8 mouse cellular contexts compared by ENCODE assay signal in the genomic region with DNA sequence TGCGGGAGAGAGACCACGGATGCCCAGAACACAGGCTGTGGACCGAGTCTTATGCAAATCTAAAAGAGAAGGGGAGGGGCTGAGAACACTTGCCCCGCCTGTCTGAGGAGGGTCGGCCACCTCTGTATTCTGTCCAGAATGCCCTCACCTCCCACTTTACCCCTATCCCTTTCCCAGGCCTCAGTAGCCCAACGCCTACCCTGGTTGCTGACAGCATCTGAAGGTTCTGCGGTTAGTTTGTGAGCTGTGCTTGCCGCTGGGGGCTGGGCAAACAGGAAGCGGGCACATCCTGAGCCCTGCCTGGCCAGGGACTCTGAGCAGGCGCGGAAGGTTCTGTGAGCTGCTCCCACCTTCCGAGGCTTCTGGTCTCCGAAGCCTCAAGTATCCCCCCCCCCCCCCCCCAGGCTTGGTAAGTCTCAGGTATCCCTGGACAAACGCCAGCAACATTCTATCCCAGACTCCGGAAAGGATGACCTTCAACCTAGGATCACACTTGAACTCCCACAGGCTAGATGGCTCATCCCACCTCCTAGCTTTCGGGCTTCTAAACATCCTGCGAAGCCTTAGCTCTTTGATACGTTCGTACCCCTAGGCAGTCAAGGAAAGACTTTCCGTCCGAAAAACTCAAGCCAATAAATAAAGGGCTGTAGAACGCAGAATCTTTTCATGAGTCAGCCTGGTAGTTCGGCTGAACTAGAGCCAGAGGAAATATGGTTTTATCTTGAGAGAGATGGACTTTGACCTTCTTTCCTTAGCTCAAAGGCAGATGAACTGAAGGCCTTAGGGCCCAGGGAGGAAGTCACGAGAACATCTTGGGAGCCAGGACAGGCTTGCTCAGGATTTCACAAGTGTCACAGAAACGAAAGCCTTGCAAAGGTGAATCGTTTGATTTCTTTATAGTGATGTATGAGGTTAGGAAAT. TPM values are rescaled to one million over a fixed set of nuclear protein-coding genes. Genes with fewer than 3 reads are reported as not detected.
DNase-seq lines count a peak whose midpoint lies in the region; ATAC-seq and TF ChIP-seq lines count a peak whose summit lies in the region.

No protein-coding gene starts in this region.

- H3K9me3 ChIP-seq in G1E (replicated peaks), result no peaks in the 10 kb centered on the region
- H3K9me3 ChIP-seq in hindbrain, embryonic 14.5 days (ENCODE audit: control insufficient read depth, low read length), result no peaks in the 10 kb centered on the region

- WGBS in hindbrain, embryonic 14.5 days, result 60% methylated on average over 25 of the region's 26 CpGs

- no peak for TF ChIP-seq POLR2A in myocyte (IDR thresholded peaks at IDR 0.05; ENCODE audit: insufficient read length, low read depth)

- H3K79me2 ChIP-seq in myocyte (ENCODE audit: control insufficient read depth, insufficient read depth), result no peaks in the 10 kb centered on the region

- DNase-seq in 416B (ENCODE audit: low read depth) (peak; percentile 92), G1E (ENCODE audit: low spot score) (no peak), liver (peak; percentile 56)
- DNase-seq in hindbrain, embryonic 14.5 days (ENCODE audit: low spot score), result no peak
- no peak for DNase-seq in urinary bladder, adult 2 months (ENCODE audit: low spot score)
- DNase-seq in cerebellum, adult 11-12 months, result no peak
- DNase-seq in cerebellum, adult 9-10 months, result no peak

- H3ac ChIP-seq in myocyte (ENCODE audit: control insufficient read depth, insufficient read length), result no peak overlapping the region

- ATAC-seq in G1E (ENCODE audit: extremely low read depth, insufficient number of reproducible peaks, low FRiP score, poor library complexity, severe bottlenecking), result peak; percentile 41; the same call in 1 of the 2 replicates
- ATAC-seq in hindbrain, embryonic 14.5 days (ENCODE audit: low FRiP score), result no peak

- H3K4me3 ChIP-seq in G1E (ENCODE audit: low read depth, low read length), result no peak overlapping the region; the same call in 1 of the 2 replicates
- no peak overlapping the region; the same call in 1 of the 2 replicates for H3K4me3 ChIP-seq in hindbrain, embryonic 14.5 days (replicated peaks; ENCODE audit: low read length)
- H3K4me3 ChIP-seq in myocyte, result no peak overlapping the region

- H3K27ac ChIP-seq in hindbrain, embryonic 14.5 days, result no peak overlapping the region

- no peak for TF ChIP-seq CTCF in G1E (IDR thresholded peaks at IDR 0.05; ENCODE audit: low read depth, low read length)

- H3K36me3 ChIP-seq in G1E (replicated peaks) (no peaks in the 10 kb centered on the region), myocyte (ENCODE audit: control insufficient read depth, insufficient read depth) (no peaks in the 10 kb centered on the region)
- no peaks in the 10 kb centered on the region for H3K36me3 ChIP-seq in hindbrain, embryonic 14.5 days (replicated peaks; ENCODE audit: control insufficient read depth, insufficient read depth)

- no peaks in the 10 kb centered on the region for H3K27me3 ChIP-seq in G1E (ENCODE audit: insufficient read depth, low read length)
- H3K27me3 ChIP-seq in hindbrain, embryonic 14.5 days (ENCODE audit: control insufficient read depth, insufficient read depth, low read length), result no peaks in the 10 kb centered on the region
- H3K27me3 ChIP-seq in myocyte (ENCODE audit: control insufficient read depth, insufficient read depth, insufficient read length), result no peaks in the 10 kb centered on the region

- peaks cover 73% of the 10 kb centered on the region for H3K4me1 ChIP-seq in G1E (ENCODE audit: insufficient read depth, low read depth, low read length)
- peaks cover 4% of the 10 kb centered on the region; the same call in 1 of the 2 replicates for H3K4me1 ChIP-seq in hindbrain, embryonic 14.5 days (replicated peaks; ENCODE audit: control insufficient read depth, insufficient read depth, low read length)

- no peak overlapping the region for H3K9ac ChIP-seq in hindbrain, embryonic 14.5 days

- 0 out of 2 replicates have a peak overlapping the region, but pooled peaks have one; percentile 19 for H3K4me2 ChIP-seq in hindbrain, embryonic 14.5 days (replicated peaks)
- H3K4me2 ChIP-seq in myocyte (ENCODE audit: low read depth), result peak overlapping the region; percentile 48

TF ChIP-seq in myocyte, 11 proteins besides CTCF, POLR2A, EP300 and RAD21:
- TF ChIP-seq MYOG (IDR thresholded peaks at IDR 0.05; ENCODE audit: control insufficient read depth in 1 of 3, insufficient read depth in 1 of 3, insufficient read length in 2 of 3, low read depth in 2 of 3) (no peak), MAX (IDR thresholded peaks at IDR 0.05; ENCODE audit: low read depth) (no peak), TCF3 (IDR thresholded peaks at IDR 0.05; ENCODE audit: insufficient read length, low read depth) (no peak), USF1 (IDR thresholded peaks at IDR 0.05; ENCODE audit: low read depth) (no peak), TCF12 (IDR thresholded peaks at IDR 0.05; ENCODE audit: insufficient read depth, poor library complexity, severe bottlenecking) (no peak), E2F4 (IDR thresholded peaks at IDR 0.05; ENCODE audit: insufficient read depth) (no peak), MYOD1 (IDR thresholded peaks at IDR 0.05; ENCODE audit: control insufficient read depth in 1 of 3, insufficient read length in 2 of 3, low read depth in 2 of 3) (no peak)

RNA-seq across cellular contexts. Expression of a gene that starts 2.6 kb away (rescaled TPM):
- total RNA-seq in G1E (2014; fragmentation: Nextera tagmentation) (0.63 and 1.1 TPM in 2 replicates), G1E (2017) (9.2 and 10.6 TPM in 2 replicates)
- polyA plus RNA-seq in G1E (2012) (1.5 and 1.7 TPM in 2 replicates), myocyte (2012; fragmentation: generic; extraction: Trizol) (not detected)
- polyA plus RNA-seq in hindbrain, embryonic 14.5 days (2014; fragmentation: Nextera tagmentation; extraction: Ambion mirVana), result 1.1 and 1.3 TPM in 2 replicates
- polyA plus RNA-seq in urinary bladder, adult 2 months (2012; rRNA removed), result 2.9 and 3.0 TPM in 2 replicates

RNA-seq across cellular contexts. Expression of a gene that starts 35.1 kb away (rescaled TPM):
- 1.1 and 1.7 TPM in 2 replicates for total RNA-seq in G1E (2014; fragmentation: Nextera tagmentation)
- 2.0 and 3.1 TPM in 2 replicates for total RNA-seq in G1E (2017)
- 0.25 and 0.39 TPM in 2 replicates for polyA plus RNA-seq in G1E (2012)
- polyA plus RNA-seq in hindbrain, embryonic 14.5 days (2014; fragmentation: Nextera tagmentation; extraction: Ambion mirVana), result 0.35 and 0.70 TPM in 2 replicates
- 1.0 TPM for polyA plus RNA-seq in myocyte (2012; fragmentation: generic; extraction: Trizol)
- polyA plus RNA-seq in urinary bladder, adult 2 months (2012; rRNA removed), result 2.1 and 3.0 TPM in 2 replicates

Comparison
In these comparisons a context has a peak if more than half of its experiments do, and no peak if none do; other contexts are left out.
1. DNase-seq: peak in 416B (single experiment) and liver (single experiment); none in G1E (single experiment), hindbrain, embryonic 14.5 days (single experiment), urinary bladder, adult 2 months (single experiment), cerebellum, adult 11-12 months (single experiment) and cerebellum, adult 9-10 months (single experiment).